Mouse (Mus musculus) forebrain, embryonic 15.5 days (tissue): Measurements from ENCODE around the gene Ascc1. TPM values are rescaled to one million over a fixed set of nuclear protein-coding genes. Genes with fewer than 3 reads are reported as not detected.
"Not testable (repeated sequence)": the region's sequence is repeated elsewhere in the genome, so short reads cannot be mapped to it uniquely, and the experiment has no call there.

Experiments
- ATAC-seq: fragments of 200-750 bp; cut with Nextera tagmentation; replicated peaks from 2 replicates; pipeline ENCODE4 v1.8.0; 2017; ENCODE audit warnings: mild to moderate bottlenecking, moderate TSS enrichment, moderate library complexity
- H3K27ac ChIP-seq: fragments of 300-500 bp; sonication (generic); replicated peaks from 2 replicates; pipeline ENCODE4 v1.5.1; 2015; ENCODE audit warnings: mild to moderate bottlenecking, inconsistent platforms
- H3K27me3 ChIP-seq: fragments of 300-500 bp; sonication (generic); 2 replicates; pipeline ENCODE4 v1.6.1; 2015; ENCODE audit warnings: inconsistent platforms
- H3K36me3 ChIP-seq: fragments of 300-500 bp; sonication (generic); 2 replicates; pipeline ENCODE4 v1.6.1; 2015; ENCODE audit warnings: mild to moderate bottlenecking, inconsistent platforms
- H3K4me1 ChIP-seq: fragments of 300-500 bp; sonication (generic); 2 replicates; pipeline ENCODE4 v1.6.1; 2015; ENCODE audit warnings: inconsistent platforms
- H3K4me2 ChIP-seq: fragments of 300-500 bp; sonication (generic); replicated peaks from 2 replicates; pipeline ENCODE4 v1.6.1; 2015; ENCODE audit warnings: mild to moderate bottlenecking, inconsistent platforms
- H3K4me3 ChIP-seq: fragments of 300-500 bp; sonication (generic); 2 replicates; pipeline ENCODE4 v1.5.1; 2015; ENCODE audit warnings: mild to moderate bottlenecking, inconsistent platforms
- H3K9ac ChIP-seq: fragments of 300-500 bp; sonication (generic); replicated peaks from 2 replicates; pipeline ENCODE4 v1.6.1; 2015; ENCODE audit warnings: mild to moderate bottlenecking, inconsistent platforms
- H3K9me3 ChIP-seq: fragments of 300-500 bp; sonication (generic); 2 replicates; pipeline ENCODE4 v1.6.1; 2016; ENCODE audit warnings: inconsistent platforms
- WGBS: fragments of 180-500 bp; shearing (Covaris S2); methylation state at CpG from one replicate; pipeline ENCODE4 v1.1.7; 2015; ENCODE audit warnings: mixed read lengths; 5-methylcytosine and 5-hydroxymethylcytosine counted together
- polyA plus RNA-seq: library from polyadenylated mRNA; unstranded; fragments of >200 nt; fragmentation: Nextera tagmentation; extraction: Ambion mirVana; gene quantifications from 2 replicates; pipeline ENCODE4 v1.2.1, GENCODE M21; 2015

Ascc1 gene
- polyA plus RNA-seq, 1 experiment from 2014 or later, result 47.9 TPM

DNA sequence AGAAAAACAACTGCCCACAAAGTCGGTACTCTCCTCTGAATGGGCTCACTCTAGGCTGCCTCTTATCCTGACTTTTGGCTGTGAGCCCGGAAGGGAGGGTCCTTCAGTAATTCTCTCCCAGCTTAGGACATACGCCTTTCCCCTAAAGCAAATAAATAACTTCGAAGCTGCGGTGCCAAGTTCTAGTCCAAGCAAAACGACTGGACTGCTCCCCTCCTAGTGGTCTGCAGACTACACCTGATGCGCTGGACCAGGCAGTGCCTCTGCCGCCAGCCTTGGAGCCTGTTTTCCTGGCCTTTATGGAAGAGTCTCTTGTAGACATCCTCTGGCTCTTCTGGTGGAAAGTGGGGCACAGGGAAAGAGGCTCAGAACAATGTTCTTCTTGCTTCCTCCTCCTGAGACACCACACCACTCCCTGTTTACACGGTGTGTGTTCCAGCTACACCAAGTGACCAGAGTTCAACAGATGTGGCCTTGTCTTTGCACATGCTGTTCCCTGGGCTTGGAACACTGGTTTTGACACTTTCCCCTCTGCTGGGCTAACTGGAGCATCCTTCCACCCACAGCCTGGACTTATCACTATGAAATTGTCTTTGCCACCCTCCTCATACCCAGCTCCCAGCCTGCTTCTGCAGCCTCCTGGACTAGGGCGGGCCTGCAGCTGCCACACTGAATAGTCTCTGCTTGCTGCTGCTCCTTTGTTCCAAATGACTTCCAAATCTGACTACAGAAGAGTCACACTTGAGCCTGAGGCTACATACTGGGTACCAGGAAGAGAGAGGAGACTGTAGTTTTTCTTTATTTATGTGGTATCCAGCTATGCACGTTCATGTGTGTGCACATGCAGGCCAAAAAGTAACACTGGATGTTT is 23.5 kb upstream of the Ascc1 start:
- Histone ChIP-seq H3K9ac (no peak overlapping the region), H3K27me3 (no peaks in the 10 kb centered on the region), H3K9me3 (no peaks in the 10 kb centered on the region), H3K36me3 (no peaks in the 10 kb centered on the region), H3K27ac (peak overlapping the region; percentile 56), H3K4me1 (peaks cover 25% of the 10 kb centered on the region), H3K4me3 (no peak overlapping the region), H3K4me2 (no peak overlapping the region)
- ATAC-seq, result peak; percentile 67
- WGBS, result 31% methylated on average over 11 of the region's 11 CpGs

DNA sequence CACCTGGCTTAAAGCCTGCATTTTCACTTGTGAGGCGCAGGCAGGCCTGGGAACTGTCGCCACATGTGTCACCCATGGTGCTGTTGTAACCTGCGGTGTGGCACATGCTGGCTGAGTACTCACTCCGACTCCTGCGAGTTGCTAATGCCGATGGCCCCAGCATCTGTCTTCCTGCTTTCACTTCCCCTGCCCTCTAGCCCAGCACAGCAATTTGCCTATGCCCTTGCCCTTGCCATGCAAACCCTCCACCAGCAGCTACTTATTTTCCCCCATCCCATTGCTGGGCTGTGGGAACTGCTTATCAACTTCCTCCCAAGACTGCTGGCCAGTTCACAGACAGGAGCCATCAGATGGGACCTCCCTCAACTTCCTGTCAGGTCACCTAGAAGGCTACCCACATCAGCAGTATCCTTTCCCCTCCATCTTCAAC is 21.8 kb upstream of the Ascc1 start:
- WGBS, result 87% methylated on average over 6 of the region's 6 CpGs
- H3K9ac ChIP-seq, result no peak overlapping the region
- ATAC-seq, result no peak
- no peak overlapping the region for H3K4me2 ChIP-seq
- no peaks in the 10 kb centered on the region for H3K27me3 ChIP-seq
- H3K36me3 ChIP-seq, result no peaks in the 10 kb centered on the region
- H3K9me3 ChIP-seq, result no peaks in the 10 kb centered on the region
- no peak overlapping the region for H3K4me3 ChIP-seq
- peaks cover 19% of the 10 kb centered on the region for H3K4me1 ChIP-seq
- H3K27ac ChIP-seq, result no peak overlapping the region

- no peak overlapping the region for H3K27ac ChIP-seq
- H3K9ac ChIP-seq, result no peak overlapping the region
- 84% methylated on average over 4 of the region's 4 CpGs for WGBS
- H3K27me3 ChIP-seq, result no peaks in the 10 kb centered on the region
- peaks cover 19% of the 10 kb centered on the region for H3K4me1 ChIP-seq
- 0 out of 2 replicates have a peak, but pooled peaks cover 4% of the 10 kb centered on the region for H3K36me3 ChIP-seq
- no peaks in the 10 kb centered on the region for H3K9me3 ChIP-seq
- H3K4me3 ChIP-seq, result no peak overlapping the region
- no peak overlapping the region for H3K4me2 ChIP-seq
- ATAC-seq, result no peak
Observed at GRCm38 (mm10) chr10:59981336-59981735, 21.3 kb upstream of the Ascc1 start.

DNA sequence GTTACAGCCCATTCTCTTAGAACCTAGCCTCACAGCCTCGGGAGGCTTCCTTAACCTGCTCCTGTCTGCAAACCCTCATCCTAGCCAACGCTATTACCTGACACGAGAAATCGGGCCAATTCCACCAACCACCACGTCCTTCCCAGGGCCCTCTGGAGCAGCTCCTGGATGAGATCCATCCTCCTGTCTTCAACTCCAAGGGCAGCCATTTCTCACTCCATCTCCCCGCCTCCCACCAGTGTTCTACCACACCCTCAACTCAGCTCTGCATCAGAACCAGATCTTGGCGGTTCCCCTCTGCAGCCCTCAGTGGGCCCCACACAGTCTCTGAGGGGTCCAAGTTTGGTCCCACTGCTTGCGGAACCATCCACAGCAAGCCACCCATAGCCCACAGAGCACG is 20.8 kb upstream of the Ascc1 start:
- ATAC-seq, result no peak
- H3K27ac ChIP-seq, result no peak overlapping the region

GRCm38 (mm10) chr10:59982379-59982873 is 20.2 kb upstream of the Ascc1 start:
- H3K9me3 ChIP-seq, result no peaks in the 10 kb centered on the region
- no peaks in the 10 kb centered on the region for H3K27me3 ChIP-seq
- no peak overlapping the region for H3K4me2 ChIP-seq
- no peak overlapping the region for H3K27ac ChIP-seq
- peaks cover 11% of the 10 kb centered on the region for H3K36me3 ChIP-seq
- H3K9ac ChIP-seq, result no peak overlapping the region
- peaks cover 19% of the 10 kb centered on the region for H3K4me1 ChIP-seq
- H3K4me3 ChIP-seq, result no peak overlapping the region
- ATAC-seq, result no peak
- 92% methylated on average over 12 of the region's 12 CpGs for WGBS

More for the DNA sequence above, 20.8 kb upstream of the Ascc1 start:
- H3K4me3 ChIP-seq, result no peak overlapping the region
- no peaks in the 10 kb centered on the region for H3K9me3 ChIP-seq
- 89% methylated on average over 9 of the region's 9 CpGs for WGBS
- no peak overlapping the region for H3K9ac ChIP-seq
- H3K4me2 ChIP-seq, result no peak overlapping the region
- H3K27me3 ChIP-seq, result no peaks in the 10 kb centered on the region
- H3K4me1 ChIP-seq, result peaks cover 19% of the 10 kb centered on the region
- H3K36me3 ChIP-seq, result 0 out of 2 replicates have a peak, but pooled peaks cover 7% of the 10 kb centered on the region

DNA sequence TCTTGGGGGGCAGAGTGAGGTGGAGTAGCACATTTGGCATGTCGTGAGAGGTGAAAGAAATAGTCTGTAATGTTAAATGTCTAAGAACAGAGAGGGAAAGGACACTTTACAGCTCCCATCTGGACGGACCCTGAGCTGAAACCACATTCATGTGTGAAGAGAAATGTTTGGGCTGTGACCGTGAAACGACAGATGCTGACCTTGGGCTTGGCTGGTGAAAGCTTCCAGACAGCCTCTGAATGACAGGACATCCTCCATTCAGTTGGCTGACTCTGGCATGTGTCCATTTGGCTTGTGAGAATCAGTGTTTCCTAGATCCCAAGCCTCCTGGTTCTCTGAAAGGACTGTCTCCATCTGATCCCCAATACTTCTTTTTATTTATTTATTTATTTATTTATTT is 14.6 kb upstream of the Ascc1 start:
- H3K36me3 ChIP-seq, result peaks cover 40% of the 10 kb centered on the region
- no peak overlapping the region for H3K4me3 ChIP-seq
- no peak for ATAC-seq
- H3K9me3 ChIP-seq, result no peaks in the 10 kb centered on the region
- no peaks in the 10 kb centered on the region for H3K27me3 ChIP-seq
- H3K4me1 ChIP-seq, result no peaks in the 10 kb centered on the region
- H3K27ac ChIP-seq, result no peak overlapping the region
- H3K4me2 ChIP-seq, result no peak overlapping the region
- 77% methylated on average over 4 of the region's 4 CpGs for WGBS
- no peak overlapping the region for H3K9ac ChIP-seq

- WGBS, result 98% methylated on average over 9 of the region's 9 CpGs
- no peak for ATAC-seq
- Histone ChIP-seq H3K4me3 (no peak overlapping the region), H3K36me3 (peaks cover 53% of the 10 kb centered on the region), H3K4me2 (no peak overlapping the region), H3K9me3 (no peaks in the 10 kb centered on the region), H3K27ac (no peak overlapping the region), H3K27me3 (no peaks in the 10 kb centered on the region), H3K9ac (no peak overlapping the region), H3K4me1 (no peaks in the 10 kb centered on the region)
Observed at GRCm38 (mm10) chr10:59990393-59990792, 12.2 kb upstream of the Ascc1 start.

- no peak for ATAC-seq
- 86% methylated on average over 9 of the region's 9 CpGs for WGBS
- Histone ChIP-seq H3K4me3 (no peak overlapping the region), H3K36me3 (peaks cover 56% of the 10 kb centered on the region), H3K27ac (no peak overlapping the region), H3K4me1 (no peaks in the 10 kb centered on the region), H3K27me3 (no peaks in the 10 kb centered on the region), H3K9me3 (no peaks in the 10 kb centered on the region), H3K4me2 (no peak overlapping the region), H3K9ac (no peak overlapping the region)
Observed at GRCm38 (mm10) chr10:59991262-59991880, 11.2 kb upstream of the Ascc1 start.

- ATAC-seq, result no peak
- Histone ChIP-seq H3K9me3 (no peaks in the 10 kb centered on the region), H3K9ac (no peak overlapping the region), H3K4me3 (no peak overlapping the region), H3K27me3 (no peaks in the 10 kb centered on the region), H3K36me3 (peaks cover 51% of the 10 kb centered on the region), H3K4me1 (no peaks in the 10 kb centered on the region), H3K4me2 (no peak overlapping the region), H3K27ac (no peak overlapping the region)
- 93% methylated on average over 8 of the region's 8 CpGs for WGBS
Observed at GRCm38 (mm10) chr10:59992024-59992423, 10.6 kb upstream of the Ascc1 start.

GRCm38 (mm10) chr10:59993813-59994212 is 8.8 kb upstream of the Ascc1 start:
- not testable (repeated sequence) for H3K4me1 ChIP-seq, H3K27ac ChIP-seq, H3K27me3 ChIP-seq, H3K4me2 ChIP-seq, H3K9ac ChIP-seq, ATAC-seq, H3K4me3 ChIP-seq, H3K9me3 ChIP-seq
- WGBS, result 95% methylated on average over 2 of the region's 3 CpGs
- H3K36me3 ChIP-seq, result peaks cover 39% of the 10 kb centered on the region

GRCm38 (mm10) chr10:59995889-59996288 is 6.7 kb upstream of the Ascc1 start:
- Histone ChIP-seq H3K9me3 (no peaks in the 10 kb centered on the region), H3K4me1 (peaks cover 3% of the 10 kb centered on the region; the same call in 1 of the 2 replicates), H3K9ac (no peak overlapping the region), H3K27me3 (no peaks in the 10 kb centered on the region), H3K4me3 (no peak overlapping the region), H3K27ac (no peak overlapping the region), H3K4me2 (no peak overlapping the region), H3K36me3 (peaks cover 20% of the 10 kb centered on the region)
- no peak for ATAC-seq
- WGBS, result over 99% methylated on average over 6 of the region's 6 CpGs

DNA sequence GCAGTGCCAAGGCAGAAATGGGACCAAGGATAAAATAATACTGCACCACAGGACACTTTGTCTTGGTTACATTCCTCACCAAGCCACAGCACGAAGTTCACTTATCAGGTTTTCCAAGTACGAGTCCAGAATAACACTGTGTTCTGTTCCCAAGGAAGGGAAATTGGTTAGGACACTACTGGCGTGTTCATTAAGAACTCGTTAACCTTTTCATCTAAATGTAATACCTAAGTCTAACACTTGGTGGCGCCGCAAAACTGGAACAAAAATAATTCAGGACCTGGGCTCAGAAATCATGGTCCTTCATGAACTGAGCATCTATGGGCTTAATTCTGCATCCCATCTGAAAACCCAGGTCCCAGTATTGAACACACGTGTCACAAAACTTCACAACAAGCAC is 5.0 kb upstream of the Ascc1 start:
- no peaks in the 10 kb centered on the region for H3K27me3 ChIP-seq
- H3K27ac ChIP-seq, result no peak overlapping the region
- peaks cover 20% of the 10 kb centered on the region for H3K36me3 ChIP-seq
- WGBS, result 16% methylated on average over 7 of the region's 7 CpGs
- H3K9me3 ChIP-seq, result no peaks in the 10 kb centered on the region
- peaks cover 16% of the 10 kb centered on the region for H3K4me1 ChIP-seq
- ATAC-seq, result no peak
- no peak overlapping the region for H3K9ac ChIP-seq
- no peak overlapping the region for H3K4me3 ChIP-seq
- no peak overlapping the region for H3K4me2 ChIP-seq
